Mouse (Mus musculus) WW6 (cell line): ENCODE measurements around the gene Chrnb1.
A peak's percentile ranks its signal among the peaks of the same experiment; 100 is the strongest.

Experiments used
- DNase-seq: peaks from one replicate; pipeline ENCODE4 v3.0.0-alpha.2; 2013; ENCODE audit warnings: low read depth, low spot score

Gene Chrnb1

GRCm38 (mm10) chr11:69775716-69776115 is 20.0 kb downstream of the Chrnb1 start:
- DNase-seq, result no peak

- no peak for DNase-seq
Measured at GRCm38 (mm10) chr11:69774961-69775360, 20.8 kb downstream of the Chrnb1 start.

GRCm38 (mm10) chr11:69767625-69767909 is 28.2 kb downstream of the Chrnb1 start:
- DNase-seq, result no peak

- DNase-seq, result no peak
Measured at GRCm38 (mm10) chr11:69766872-69767624, 28.7 kb downstream of the Chrnb1 start.

- DNase-seq, result no peak
Measured at GRCm38 (mm10) chr11:69766126-69766609, 29.6 kb downstream of the Chrnb1 start.

GRCm38 (mm10) chr11:69765221-69766125 is 30.3 kb downstream of the Chrnb1 start, which contains the start of gene Zbtb4:
TSS of gene Zbtb4 (plus strand) at chr11:69765912.
- DNase-seq, result no peak

GRCm38 (mm10) chr11:69763551-69763950 is 32.2 kb downstream of the Chrnb1 start:
- no peak for DNase-seq

- DNase-seq, result no peak
Measured at GRCm38 (mm10) chr11:69761868-69762267, 33.9 kb downstream of the Chrnb1 start, which contains the start of gene Slc35g3. TSS of gene Slc35g3 (minus strand) at chr11:69761968.

GRCm38 (mm10) chr11:69760901-69761200 is 34.9 kb downstream of the Chrnb1 start:
- DNase-seq, result no peak

- no peak for DNase-seq
Measured at GRCm38 (mm10) chr11:69760160-69760900, 35.4 kb downstream of the Chrnb1 start.

- peak; percentile 91 for DNase-seq
Measured at GRCm38 (mm10) chr11:69758971-69759721, 36.6 kb downstream of the Chrnb1 start.

- peak; percentile 98 for DNase-seq
Measured at GRCm38 (mm10) chr11:69758478-69758970, 37.2 kb downstream of the Chrnb1 start, which contains the start of gene Polr2a. TSS of gene Polr2a (minus strand) at chr11:69758637.

- peak; percentile 71 for DNase-seq
Measured at GRCm38 (mm10) chr11:69758090-69758456, 37.7 kb downstream of the Chrnb1 start.

GRCm38 (mm10) chr11:69757303-69758089 is 38.2 kb downstream of the Chrnb1 start:
- no peak for DNase-seq

- no peak for DNase-seq
Measured at GRCm38 (mm10) chr11:69754701-69755100, 41.0 kb downstream of the Chrnb1 start.

- DNase-seq, result no peak
Measured at GRCm38 (mm10) chr11:69754233-69754632, 41.5 kb downstream of the Chrnb1 start.

- no peak for DNase-seq
Measured at GRCm38 (mm10) chr11:69752686-69753085, 43.1 kb downstream of the Chrnb1 start.

GRCm38 (mm10) chr11:69751635-69752034 is 44.1 kb downstream of the Chrnb1 start:
- DNase-seq, result no peak
